Mouse (Mus musculus) stomach, embryonic 14.5 days (tissue): ENCODE measurements around the gene Olfr1393. TPM values are rescaled to one million over a fixed set of nuclear protein-coding genes. Genes with fewer than 3 reads are reported as not detected.

ENCODE experiments used
- polyA plus RNA-seq: library from polyadenylated mRNA; unstranded; fragments of >200 nt; fragmentation: Nextera tagmentation; extraction: Ambion mirVana; gene quantifications from 2 replicates; pipeline ENCODE4 v1.2.1, GENCODE M21; 2014

Olfr1393 gene
- polyA plus RNA-seq, 1 experiment from 2014 or later: not detected

Other genes with a start within 250 kb of the Olfr1393 start
- 0.81 and 1.2 TPM in 2 replicates for gene 9930111J21Rik2, start 227.1 kb upstream of the Olfr1393 start, polyA plus RNA-seq
- gene Tgtp2, start 214.1 kb upstream of the Olfr1393 start, polyA plus RNA-seq: 0.10 TPM in 1 of 2 replicates, not detected in the other
- gene Ifi47, start 201.7 kb upstream of the Olfr1393 start, polyA plus RNA-seq: 1.6 and 2.2 TPM in 2 replicates
- gene Olfr1396, start 163.4 kb upstream of the Olfr1393 start, polyA plus RNA-seq: 0.08 TPM in 1 of 2 replicates, not detected in the other
- gene Olfr1395, start 136.0 kb upstream of the Olfr1393 start, polyA plus RNA-seq: not detected in 2 replicates
- gene Olfr1394, start 123.9 kb upstream of the Olfr1393 start, polyA plus RNA-seq: not detected in 2 replicates
- gene Btnl9, start 91.1 kb upstream of the Olfr1393 start, polyA plus RNA-seq: 2.4 TPM in 2 replicates
- 42.1 and 47.6 TPM in 2 replicates for gene Zfp62, start 75.0 kb upstream of the Olfr1393 start, polyA plus RNA-seq
- 55.0 and 62.5 TPM in 2 replicates for gene Mgat1, start 34.1 kb upstream of the Olfr1393 start, polyA plus RNA-seq
- gene Olfr1392, start 7.0 kb downstream of the Olfr1393 start, polyA plus RNA-seq: 0.13 TPM in 1 of 2 replicates, not detected in the other
- gene Olfr10, start 26.4 kb downstream of the Olfr1393 start, polyA plus RNA-seq: not detected in 2 replicates
- not detected in 2 replicates for gene Olfr1391, start 44.4 kb downstream of the Olfr1393 start, polyA plus RNA-seq
- gene Olfr1390, start 56.9 kb downstream of the Olfr1393 start, polyA plus RNA-seq: not detected in 2 replicates
- not detected in 2 replicates for gene Olfr1389, start 144.8 kb downstream of the Olfr1393 start, polyA plus RNA-seq
- 0.20 and 0.29 TPM in 2 replicates for gene Olfr1388, start 158.3 kb downstream of the Olfr1393 start, polyA plus RNA-seq
- not detected in 2 replicates for gene Olfr1387, start 177.0 kb downstream of the Olfr1393 start, polyA plus RNA-seq
- gene Olfr1386, start 186.7 kb downstream of the Olfr1393 start, polyA plus RNA-seq: not detected in 2 replicates
- gene Olfr1385, start 210.8 kb downstream of the Olfr1393 start, polyA plus RNA-seq: not detected in 2 replicates
- gene Olfr1384, start 228.4 kb downstream of the Olfr1393 start, polyA plus RNA-seq: not detected in 2 replicates
- gene Olfr1383, start 241.3 kb downstream of the Olfr1393 start, polyA plus RNA-seq: not detected in 2 replicates
- gene Olfr1382, start 249.9 kb downstream of the Olfr1393 start, polyA plus RNA-seq: not detected in 2 replicates